Mouse (Mus musculus) limb, embryonic 14.5 days (tissue): ENCODE measurements at regions not wholly inside any gene's neighbourhood (a gene's known extent, or its start where the extent isn't known, plus 50 kb on each side); places are given as distances from the start of the nearest gene placed in this dataset.

Source experiments
- ATAC-seq: fragments of 200-750 bp; cut with Nextera tagmentation; 2 replicates; pipeline ENCODE4 v1.8.0; 2017; ENCODE audit warnings: low read depth, moderate number of reproducible peaks, moderate TSS enrichment; ENCODE audit not compliant: low FRiP score
- DNase-seq: peaks from one replicate; pipeline ENCODE4 v3.0.0-alpha.2; 2015; ENCODE audit warnings: low spot score
- H3K27ac ChIP-seq: fragments of 300-500 bp; sonication (generic); replicated peaks from 2 replicates; pipeline ENCODE4 v1.5.1; 2014; ENCODE audit warnings: low read depth, mild to moderate bottlenecking, low read length, moderate library complexity, mixed read lengths
- H3K27me3 ChIP-seq: fragments of 300-500 bp; sonication (generic); 2 replicates; pipeline ENCODE4 v1.6.1; 2014; ENCODE audit warnings: low read length, mixed read lengths; ENCODE audit not compliant: control insufficient read depth, insufficient read depth
- H3K36me3 ChIP-seq: fragments of 300-500 bp; sonication (generic); 2 replicates; pipeline ENCODE4 v1.6.1; 2014; ENCODE audit warnings: mild to moderate bottlenecking, low read length, moderate library complexity, mixed read lengths; ENCODE audit not compliant: control insufficient read depth, insufficient read depth
- H3K4me1 ChIP-seq: fragments of 300-500 bp; sonication (generic); 2 replicates; pipeline ENCODE4 v1.6.1; 2014; ENCODE audit warnings: antibody characterized with exemption, low read length, mixed read lengths; ENCODE audit not compliant: control insufficient read depth, insufficient read depth
- H3K4me2 ChIP-seq: fragments of 300-500 bp; sonication (generic); replicated peaks from 2 replicates; pipeline ENCODE4 v1.6.1; 2014; ENCODE audit warnings: low read depth, mild to moderate bottlenecking, low read length, moderate library complexity; ENCODE audit not compliant: severe bottlenecking
- H3K4me3 ChIP-seq: fragments of 300-500 bp; sonication (generic); replicated peaks from 2 replicates; pipeline ENCODE4 v1.5.1; 2014; ENCODE audit warnings: low read length
- H3K9ac ChIP-seq: fragments of 300-500 bp; sonication (generic); 2 replicates; pipeline ENCODE4 v1.6.1; 2014; ENCODE audit warnings: mild to moderate bottlenecking, low read depth, low read length, moderate library complexity; ENCODE audit not compliant: severe bottlenecking
- H3K9me3 ChIP-seq: fragments of 300-500 bp; sonication (generic); 2 replicates; pipeline ENCODE4 v1.6.1; 2016; ENCODE audit warnings: low read length; ENCODE audit not compliant: control insufficient read depth
- POLR2A ChIP-seq: fragments of 200-500 bp; IDR thresholded peaks from 2 replicates; pipeline ENCODE4 v1.8.0; 2012; ENCODE audit warnings: inconsistent platforms, mild to moderate bottlenecking, moderate library complexity, borderline replicate concordance; ENCODE audit not compliant: insufficient read depth, insufficient read length; ENCODE audit errors: extremely low read depth
- WGBS: fragments of 180-500 bp; shearing (Covaris S2); extraction: QIAGEN DNeasy Blood & Tissue Kit; methylation state at CpG from one replicate; pipeline ENCODE4 v1.1.7; 2014; 5-methylcytosine and 5-hydroxymethylcytosine counted together

- H3K4me2 ChIP-seq: no peak overlapping the region
- no peak overlapping the region for H3K9ac ChIP-seq
- H3K36me3 ChIP-seq: no peaks in the 10 kb centered on the region
- no peak for DNase-seq
- no peak for TF ChIP-seq POLR2A
- ATAC-seq: no peak
- H3K4me1 ChIP-seq: no peaks in the 10 kb centered on the region
- no peaks in the 10 kb centered on the region for H3K9me3 ChIP-seq
- no peaks in the 10 kb centered on the region for H3K27me3 ChIP-seq
- WGBS: 79% methylated on average over 3 of the region's 3 CpGs
- no peak overlapping the region for H3K27ac ChIP-seq
- H3K4me3 ChIP-seq: no peak overlapping the region
These were observed 873.2 kb downstream of the Slc22a22 start for GRCm38 (mm10) chr15:56604266-56604665.

DNA sequence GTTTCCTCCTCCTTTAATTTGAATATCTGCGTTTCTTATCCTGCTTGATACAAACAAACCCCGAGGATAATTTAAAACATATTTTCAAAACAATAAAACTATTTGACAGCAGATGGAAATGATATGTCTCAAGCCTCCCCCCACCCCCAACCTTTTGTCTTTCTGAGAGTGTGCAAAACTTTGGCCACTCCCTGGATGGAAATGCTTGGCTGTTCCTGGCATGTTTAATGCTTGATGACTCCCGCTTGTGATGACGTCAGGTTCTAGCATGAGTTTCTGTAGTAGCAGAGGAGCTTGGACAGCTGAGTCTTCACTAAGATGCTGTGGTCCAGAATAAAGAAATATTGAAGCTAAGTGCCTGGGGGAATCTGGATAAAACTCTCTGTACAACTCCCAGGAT lies 884.8 kb downstream of the Slc22a22 start:
- H3K4me2 ChIP-seq: no peak overlapping the region

DNA sequence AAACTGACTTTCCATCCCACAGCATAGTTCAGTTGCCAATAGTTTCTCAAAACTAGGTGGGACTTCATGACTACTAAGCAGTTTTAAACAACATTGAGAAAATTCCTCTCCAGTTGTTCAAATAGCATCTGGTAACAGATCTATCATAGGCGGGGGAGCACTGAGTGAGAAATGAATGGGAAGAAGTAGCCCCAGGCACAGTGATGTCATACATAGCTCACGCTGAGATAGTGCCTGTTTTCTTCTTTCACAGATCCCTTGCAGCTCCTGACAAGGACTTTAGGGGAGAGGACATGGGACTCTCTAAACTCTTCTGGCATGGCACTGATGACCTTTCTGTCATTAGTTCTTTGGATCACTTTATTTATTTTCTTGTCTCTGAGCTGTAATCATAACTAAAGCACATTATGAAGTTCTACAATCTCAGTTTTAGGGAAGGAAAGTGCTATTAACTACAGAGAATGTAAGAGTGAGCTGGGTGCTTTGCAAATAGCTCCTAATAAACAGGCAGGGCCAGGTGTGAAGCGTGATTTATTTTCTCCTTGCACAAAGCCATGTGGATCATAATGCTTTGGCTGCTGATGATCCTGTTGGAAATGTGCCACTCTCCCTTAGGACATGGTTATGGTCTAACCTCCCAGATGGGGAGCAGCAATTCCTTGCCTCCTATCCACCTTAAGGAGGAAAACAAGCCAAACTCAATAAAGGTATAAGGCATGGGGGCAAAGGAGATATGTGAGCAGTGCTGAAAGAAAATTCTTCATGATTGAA lies 896.5 kb downstream of the Slc22a22 start:
- Histone ChIP-seq H3K27me3 (no peaks in the 10 kb centered on the region), H3K4me2 (no peak overlapping the region), H3K9me3 (no peaks in the 10 kb centered on the region), H3K9ac (no peak overlapping the region), H3K4me1 (peaks cover 5% of the 10 kb centered on the region), H3K36me3 (no peaks in the 10 kb centered on the region), H3K27ac (no peak overlapping the region), H3K4me3 (no peak overlapping the region)
- WGBS: 43% methylated on average over 3 of the region's 3 CpGs
- DNase-seq: peak; percentile 64
- no peak for TF ChIP-seq POLR2A
- peak; percentile 55; the same call in 1 of the 2 replicates for ATAC-seq

More for the DNA sequence above, 884.8 kb downstream of the Slc22a22 start:
- H3K4me3 ChIP-seq: no peak overlapping the region
- no peak overlapping the region for H3K27ac ChIP-seq
- no peaks in the 10 kb centered on the region for H3K27me3 ChIP-seq
- DNase-seq: peak; percentile 42
- no peak overlapping the region for H3K9ac ChIP-seq
- no peaks in the 10 kb centered on the region for H3K4me1 ChIP-seq
- H3K9me3 ChIP-seq: no peaks in the 10 kb centered on the region
- H3K36me3 ChIP-seq: no peaks in the 10 kb centered on the region
- 60% methylated on average over 4 of the region's 4 CpGs for WGBS
- ATAC-seq: no peak
- TF ChIP-seq POLR2A: no peak

DNA sequence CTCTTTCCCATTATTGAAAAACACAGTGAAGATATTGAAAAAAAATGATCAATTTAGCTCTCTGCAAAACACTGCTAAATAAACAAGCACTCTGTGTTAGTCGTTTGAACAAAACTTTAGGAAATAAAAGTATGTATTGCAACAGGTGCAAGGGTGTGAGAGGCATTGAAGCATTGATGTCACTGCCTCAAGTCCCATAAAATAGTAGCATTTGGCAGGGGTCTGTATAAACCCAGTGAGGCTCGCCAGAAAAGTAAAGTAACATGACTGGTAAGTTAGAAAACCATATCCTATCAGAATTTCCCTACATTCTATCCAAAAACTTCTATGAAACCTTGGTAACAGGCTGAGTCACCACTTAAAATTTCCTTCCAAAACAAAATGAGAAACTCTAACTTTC lies 914.2 kb downstream of the Slc22a22 start:
- peak; percentile 71; the same call in 1 of the 2 replicates for ATAC-seq

GRCm38 (mm10) chr15:56562785-56563184 lies 914.6 kb downstream of the Slc22a22 start:
- H3K9ac ChIP-seq: no peak overlapping the region
- no peak overlapping the region for H3K4me3 ChIP-seq
- peak; percentile 57; the same call in 1 of the 2 replicates for ATAC-seq
- DNase-seq: no peak
- 0 out of 2 replicates have a peak, but pooled peaks cover 4% of the 10 kb centered on the region for H3K4me1 ChIP-seq
- no peak overlapping the region for H3K27ac ChIP-seq
- H3K9me3 ChIP-seq: no peaks in the 10 kb centered on the region
- WGBS: 61% methylated on average over 1 of the region's 1 CpGs
- no peak for TF ChIP-seq POLR2A
- no peak overlapping the region for H3K4me2 ChIP-seq
- no peaks in the 10 kb centered on the region for H3K36me3 ChIP-seq
- no peaks in the 10 kb centered on the region for H3K27me3 ChIP-seq

More for the DNA sequence above, 914.2 kb downstream of the Slc22a22 start:
- peak; percentile 68 for DNase-seq
- no peak overlapping the region for H3K9ac ChIP-seq
- no peak overlapping the region for H3K27ac ChIP-seq
- H3K9me3 ChIP-seq: no peaks in the 10 kb centered on the region
- TF ChIP-seq POLR2A: no peak
- no peaks in the 10 kb centered on the region for H3K27me3 ChIP-seq
- WGBS: 31% methylated on average over 2 of the region's 2 CpGs
- H3K4me3 ChIP-seq: no peak overlapping the region
- H3K4me1 ChIP-seq: 0 out of 2 replicates have a peak, but pooled peaks cover 4% of the 10 kb centered on the region
- H3K4me2 ChIP-seq: no peak overlapping the region
- H3K36me3 ChIP-seq: no peaks in the 10 kb centered on the region
